Mouse (Mus musculus): Measurements from ENCODE around the gene Pak4.
"Not testable (repeated sequence)": the region's sequence is repeated elsewhere in the genome, so short reads cannot be mapped to it uniquely, and the experiment has no call there.

Pak4 gene

GRCm38 (mm10) chr7:28544051-28544601 lies 53.9 kb downstream of the Pak4 start:
- in situ Hi-C loops (cut with MboI; ENCODE audit: low pct_unique_long_range_greater_than_20kb in 1 of 2, low sequenced_read_pairs in 2 of 2, unreplicated experiment in 1 of 2): no loop called here

GRCm38 (mm10) chr7:28540526-28540925 lies 57.5 kb downstream of the Pak4 start, which contains the start of gene Sycn:
Gene Sycn (plus strand): TSS chr7:28540885.
- in situ Hi-C loops (cut with MboI; ENCODE audit: low pct_unique_long_range_greater_than_20kb in 1 of 2, low sequenced_read_pairs in 2 of 2, unreplicated experiment in 1 of 2): no loop called here

GRCm38 (mm10) chr7:28538886-28539285 lies 59.1 kb downstream of the Pak4 start:
- in situ Hi-C loops (cut with MboI; ENCODE audit: low pct_unique_long_range_greater_than_20kb in 1 of 2, low sequenced_read_pairs in 2 of 2, unreplicated experiment in 1 of 2): not testable (repeated sequence)

- in situ Hi-C loops (cut with MboI; ENCODE audit: low pct_unique_long_range_greater_than_20kb in 1 of 2, low sequenced_read_pairs in 2 of 2, unreplicated experiment in 1 of 2): loop anchor here in 1 of 2 experiments (5.0 kb wide), 1 partner anchor 80 kb away; the partner anchor contains the start of gene Lrfn1
Observed at GRCm38 (mm10) chr7:28532005-28532404, 66.0 kb downstream of the Pak4 start.

GRCm38 (mm10) chr7:28527922-28528719 lies 69.9 kb downstream of the Pak4 start:
- in situ Hi-C loops (cut with MboI; ENCODE audit: low pct_unique_long_range_greater_than_20kb in 1 of 2, low sequenced_read_pairs in 2 of 2, unreplicated experiment in 1 of 2): no loop called here

- in situ Hi-C loops (cut with MboI; ENCODE audit: low pct_unique_long_range_greater_than_20kb in 1 of 2, low sequenced_read_pairs in 2 of 2, unreplicated experiment in 1 of 2): not testable (repeated sequence)
Observed at GRCm38 (mm10) chr7:28522536-28522935, 75.4 kb downstream of the Pak4 start, which contains the start of gene Ifnl3. Gene Ifnl3 (plus strand): TSS chr7:28522836.

- in situ Hi-C loops (cut with MboI; ENCODE audit: low pct_unique_long_range_greater_than_20kb in 1 of 2, low sequenced_read_pairs in 2 of 2, unreplicated experiment in 1 of 2): no loop called here
Observed at GRCm38 (mm10) chr7:28511441-28511840, 86.5 kb downstream of the Pak4 start.

GRCm38 (mm10) chr7:28510405-28510974 lies 87.5 kb downstream of the Pak4 start, which contains the start of gene Ifnl2:
Gene Ifnl2 (minus strand): TSS chr7:28510455.
- in situ Hi-C loops (cut with MboI; ENCODE audit: low pct_unique_long_range_greater_than_20kb in 1 of 2, low sequenced_read_pairs in 2 of 2, unreplicated experiment in 1 of 2): not testable (repeated sequence)

GRCm38 (mm10) chr7:28509121-28509520 lies 88.9 kb downstream of the Pak4 start:
- in situ Hi-C loops (cut with MboI; ENCODE audit: low pct_unique_long_range_greater_than_20kb in 1 of 2, low sequenced_read_pairs in 2 of 2, unreplicated experiment in 1 of 2): not testable (repeated sequence)
